Mouse (Mus musculus) brain, embryonic 14.5 days (tissue): ENCODE data around the gene Epha7. TPM values are rescaled to one million over a fixed set of nuclear protein-coding genes. Genes with fewer than 3 reads are reported as not detected.

Source experiments
- DNase-seq: peaks from one replicate; pipeline ENCODE4 v3.0.0-alpha.2; 2011; ENCODE audit warnings: low read depth
- CTCF ChIP-seq: fragments of 200-500 bp; IDR thresholded peaks from 2 replicates; pipeline ENCODE4 v1.5.1; 2012; ENCODE audit warnings: inconsistent platforms, mild to moderate bottlenecking, moderate library complexity, borderline replicate concordance; ENCODE audit not compliant: insufficient read depth, insufficient read length; ENCODE audit errors: extremely low read depth
- POLR2A ChIP-seq: fragments of 200-500 bp; IDR thresholded peaks from 2 replicates; pipeline ENCODE4 v1.6.1; 2012; ENCODE audit warnings: mild to moderate bottlenecking, inconsistent platforms, borderline replicate concordance; ENCODE audit not compliant: poor library complexity, insufficient read depth, insufficient read length, severe bottlenecking; ENCODE audit errors: extremely low read depth
- polyA plus RNA-seq: library from polyadenylated mRNA; depleted of rRNA; stranded (reverse); fragments of >200 nt; gene quantifications from 2 replicates; pipeline ENCODE4 v1.2.3, GENCODE M21; 2012

Gene Epha7
- polyA plus RNA-seq, 1 experiment: 35.3 TPM

- TF ChIP-seq POLR2A (no peak), CTCF (no peak)
- peak; percentile 87 for DNase-seq
Observed at GRCm38 (mm10) chr4:28902004-28902704, 89.2 kb downstream of the Epha7 start.

DNA sequence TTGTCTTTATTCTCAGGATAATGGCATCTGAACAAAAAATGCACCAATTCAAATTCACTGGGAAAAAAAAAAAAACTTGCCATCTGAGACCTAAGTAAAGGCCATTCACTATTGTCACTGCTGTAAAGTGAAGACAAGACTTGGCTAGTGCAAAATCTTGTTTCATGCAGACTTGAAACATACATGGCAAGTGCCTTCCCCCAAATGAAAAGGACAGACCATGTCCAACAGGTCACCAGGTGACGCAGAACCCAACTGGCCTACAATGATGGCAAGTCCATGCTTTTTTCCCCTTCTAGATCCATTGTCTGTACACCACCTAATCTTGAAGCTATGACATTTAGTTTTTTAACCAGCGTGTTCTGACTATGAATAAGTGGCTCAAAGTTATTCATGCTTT lies 94.1 kb downstream of the Epha7 start:
- no peak for DNase-seq
- TF ChIP-seq POLR2A: no peak

DNA sequence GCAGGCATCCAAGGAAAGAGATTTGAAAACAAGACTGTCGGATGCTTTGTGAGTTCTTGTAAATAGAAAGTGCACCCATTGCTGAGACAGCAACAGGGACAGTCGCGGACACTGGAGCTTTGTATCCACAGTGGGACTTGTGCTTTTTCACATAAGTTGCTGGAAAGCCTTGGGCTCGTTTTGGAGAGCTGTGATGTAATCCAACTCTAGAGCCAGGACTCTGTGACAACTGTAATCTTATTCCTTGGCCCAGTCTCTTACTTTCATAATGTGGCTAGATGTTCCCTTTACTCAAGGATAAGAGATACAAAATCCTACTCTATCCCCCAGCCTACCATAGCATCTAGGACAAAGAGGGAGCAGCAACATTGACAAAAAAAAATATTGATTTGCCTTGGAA lies 97.2 kb downstream of the Epha7 start:
- TF ChIP-seq POLR2A (no peak), CTCF (no peak)
- peak; percentile 64 for DNase-seq

DNA sequence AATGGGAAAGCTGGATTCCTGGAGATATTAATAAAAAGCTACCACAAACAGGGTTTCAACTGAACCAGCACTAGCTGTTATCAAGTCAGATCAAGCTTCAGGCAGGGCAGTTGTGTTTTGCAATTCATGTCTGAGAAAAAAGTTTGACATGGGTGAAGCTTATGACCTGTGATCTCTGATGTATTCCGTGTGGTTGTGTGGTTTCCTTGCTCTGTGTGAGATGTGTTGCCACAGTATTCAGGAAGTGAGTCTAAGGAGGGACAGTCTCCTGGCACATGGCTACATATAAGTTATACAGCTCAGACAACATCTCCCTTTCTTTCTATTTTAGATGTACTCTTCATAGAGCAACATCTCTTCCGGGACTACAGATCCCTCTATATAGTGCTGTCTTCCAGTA lies 99.1 kb downstream of the Epha7 start:
- no peak for TF ChIP-seq CTCF
- TF ChIP-seq POLR2A: no peak
- DNase-seq: no peak

GRCm38 (mm10) chr4:28913613-28914012 lies 100.7 kb downstream of the Epha7 start:
- TF ChIP-seq CTCF (no peak), POLR2A (no peak)
- peak; percentile 66 for DNase-seq

- DNase-seq: no peak
- no peak for TF ChIP-seq CTCF
- no peak for TF ChIP-seq POLR2A
Observed at GRCm38 (mm10) chr4:28920645-28921044, 107.7 kb downstream of the Epha7 start.

DNA sequence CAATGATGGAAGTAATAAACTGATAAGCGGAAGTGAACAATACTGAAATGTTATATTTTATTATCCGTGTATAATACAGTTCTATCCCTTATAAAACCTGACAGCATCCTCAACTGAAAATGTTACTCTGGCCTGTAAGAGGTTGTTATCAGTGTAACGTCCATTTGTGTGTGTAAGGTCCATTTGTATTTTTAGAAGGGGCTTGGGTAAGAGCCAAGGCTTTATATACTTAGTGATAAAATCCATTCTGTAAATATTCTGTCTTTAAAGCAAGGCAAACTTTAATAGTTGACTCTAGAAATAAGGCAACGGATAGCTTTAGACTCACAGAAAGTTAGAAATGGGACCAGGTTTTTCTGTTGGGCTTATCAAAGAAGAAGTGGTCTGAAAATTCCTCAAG lies 113.1 kb downstream of the Epha7 start:
- DNase-seq: no peak
- TF ChIP-seq CTCF: no peak
- TF ChIP-seq POLR2A: no peak

GRCm38 (mm10) chr4:28933431-28933830 lies 120.5 kb downstream of the Epha7 start:
- no peak for DNase-seq
- no peak for TF ChIP-seq CTCF
- TF ChIP-seq POLR2A: no peak

- peak; percentile 84 for DNase-seq
- no peak for TF ChIP-seq POLR2A
- no peak for TF ChIP-seq CTCF
Observed at GRCm38 (mm10) chr4:28934802-28935201, 121.9 kb downstream of the Epha7 start.

DNA sequence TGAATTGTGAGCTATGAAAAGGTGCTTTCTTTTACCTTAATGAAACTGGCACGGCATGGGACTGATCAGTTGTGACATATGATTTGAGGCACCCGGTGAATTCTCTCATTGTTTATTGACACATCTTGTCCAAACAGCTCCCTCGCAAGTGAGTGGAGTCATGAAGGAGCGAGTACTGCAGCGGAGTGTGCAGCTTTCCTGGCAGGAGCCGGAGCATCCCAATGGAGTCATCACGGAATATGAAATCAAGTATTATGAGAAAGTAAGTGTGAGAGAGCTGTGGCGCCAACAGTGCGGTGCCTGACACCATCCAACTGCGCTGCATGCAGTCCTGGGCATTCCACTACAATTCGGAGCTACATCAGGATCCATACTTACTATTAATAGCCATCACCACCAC lies 122.6 kb downstream of the Epha7 start:
- DNase-seq: peak; percentile 85
- TF ChIP-seq POLR2A (no peak), CTCF (no peak)

DNA sequence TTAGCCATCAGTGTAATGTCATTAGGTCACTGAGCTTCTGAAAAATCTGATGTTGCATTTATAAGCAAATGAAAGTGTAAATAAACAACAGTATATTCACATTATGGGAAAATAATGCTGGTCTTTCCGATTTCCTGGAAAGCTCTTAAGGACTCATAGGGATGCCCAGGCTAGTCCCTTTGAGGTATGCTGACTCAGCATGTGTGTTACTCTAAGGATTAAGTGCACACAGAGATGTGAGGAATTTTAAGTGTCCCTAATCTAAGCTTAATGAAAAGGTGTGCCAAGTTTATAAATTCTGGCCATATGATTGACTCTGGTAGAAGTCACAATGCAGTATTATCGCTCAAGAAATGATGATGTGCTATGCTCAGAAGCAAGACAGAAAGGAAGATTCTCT lies 127.8 kb downstream of the Epha7 start:
- no peak for DNase-seq
- TF ChIP-seq POLR2A (no peak), CTCF (no peak)

DNA sequence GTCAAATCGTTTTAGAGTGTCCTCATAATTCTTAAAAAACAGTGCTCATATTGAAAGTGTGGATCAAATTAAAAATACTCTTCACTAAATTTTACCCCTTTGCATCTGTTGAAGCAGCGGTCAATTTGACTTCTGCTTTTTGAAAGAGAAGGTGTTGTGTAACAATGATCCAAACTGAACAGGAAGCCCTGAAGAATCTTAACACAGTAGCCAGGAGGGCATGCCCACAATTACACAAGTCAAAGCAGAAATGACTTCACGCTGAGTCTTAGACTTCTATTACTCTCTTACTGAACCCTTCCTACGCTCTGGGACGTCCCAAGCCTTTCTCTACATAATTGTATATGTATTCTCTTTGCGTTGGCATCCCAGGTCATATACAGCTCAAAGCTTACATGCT lies 131.3 kb downstream of the Epha7 start:
- no peak for DNase-seq

DNA sequence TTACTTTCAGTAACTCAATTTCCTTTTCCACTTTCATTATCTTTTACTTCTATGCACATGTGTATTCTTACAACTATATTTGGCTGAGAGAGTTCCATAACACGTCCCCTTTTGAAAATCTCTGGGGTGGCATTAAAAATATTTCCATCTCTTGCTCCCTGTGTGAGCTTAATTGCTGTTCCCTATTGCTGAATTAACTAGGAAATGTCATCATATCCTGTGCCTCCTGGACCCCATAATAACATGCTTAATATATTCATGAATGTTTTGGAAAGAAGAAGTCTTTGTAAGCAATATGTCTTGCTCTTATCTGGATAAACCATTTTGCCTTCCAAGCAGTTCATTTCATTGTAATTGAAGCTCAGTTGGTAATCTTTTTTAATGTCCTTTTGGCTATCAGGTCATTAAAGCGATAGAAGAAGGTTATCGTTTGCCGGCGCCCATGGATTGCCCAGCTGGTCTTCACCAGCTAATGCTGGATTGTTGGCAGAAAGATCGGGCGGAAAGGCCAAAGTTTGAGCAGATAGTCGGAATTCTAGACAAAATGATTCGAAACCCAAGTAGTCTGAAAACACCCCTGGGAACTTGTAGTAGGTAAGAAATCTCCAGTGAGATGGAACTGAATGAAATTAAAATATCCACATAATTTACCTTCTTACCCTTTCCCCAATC lies 148.1 kb downstream of the Epha7 start:
- no peak for DNase-seq
- TF ChIP-seq CTCF: no peak
- TF ChIP-seq POLR2A: no peak

More for the DNA sequence above, 131.3 kb downstream of the Epha7 start:
- no peak for TF ChIP-seq POLR2A
